Mouse (Mus musculus) cerebral cortex, adult 2 months (tissue): ENCODE results near the gene Atxn1.

Experiments
- WGBS: fragments of 180-500 bp; shearing (Covaris S2); methylation state at CpG from one replicate; pipeline ENCODE4 v1.1.7; 2018; 5-methylcytosine and 5-hydroxymethylcytosine counted together

The Atxn1 gene

GRCm38 (mm10) chr13:45863779-45864178, 101.0 kb downstream of the Atxn1 start:
- 89% methylated on average over 8 of the region's 8 CpGs for WGBS

GRCm38 (mm10) chr13:45861885-45862605, 102.8 kb downstream of the Atxn1 start:
- WGBS = 43% methylated on average over 13 of the region's 13 CpGs

GRCm38 (mm10) chr13:45861098-45861580, 103.7 kb downstream of the Atxn1 start:
- WGBS = 55% methylated on average over 10 of the region's 10 CpGs

GRCm38 (mm10) chr13:45859081-45859709, 105.6 kb downstream of the Atxn1 start:
- WGBS = 91% methylated on average over 12 of the region's 12 CpGs

- 89% methylated on average over 8 of the region's 8 CpGs for WGBS
Observed at GRCm38 (mm10) chr13:45857416-45857815, 107.4 kb downstream of the Atxn1 start.

GRCm38 (mm10) chr13:45854531-45854930, 110.3 kb downstream of the Atxn1 start:
- 83% methylated on average over 5 of the region's 5 CpGs for WGBS

GRCm38 (mm10) chr13:45853691-45854090, 111.1 kb downstream of the Atxn1 start:
- 83% methylated on average over 6 of the region's 6 CpGs for WGBS

- 82% methylated on average over 2 of the region's 2 CpGs for whole genome bisulfite sequencing
Observed at GRCm38 (mm10) chr13:45852288-45852687, 112.5 kb downstream of the Atxn1 start.

- 84% methylated on average over 2 of the region's 2 CpGs for WGBS
Observed at GRCm38 (mm10) chr13:45851746-45852145, 113.1 kb downstream of the Atxn1 start.

GRCm38 (mm10) chr13:45851156-45851555, 113.7 kb downstream of the Atxn1 start:
- WGBS = 73% methylated on average over 4 of the region's 4 CpGs

GRCm38 (mm10) chr13:45850181-45850974, 114.4 kb downstream of the Atxn1 start:
- 81% methylated on average over 5 of the region's 5 CpGs for WGBS

GRCm38 (mm10) chr13:45849145-45850023, 115.4 kb downstream of the Atxn1 start:
- WGBS = 90% methylated on average over 7 of the region's 7 CpGs

GRCm38 (mm10) chr13:45842511-45843055, 122.2 kb downstream of the Atxn1 start:
- WGBS = 47% methylated on average over 5 of the region's 5 CpGs

GRCm38 (mm10) chr13:45839901-45840300, 124.9 kb downstream of the Atxn1 start:
- 66% methylated on average over 7 of the region's 7 CpGs for WGBS

GRCm38 (mm10) chr13:45837609-45838220, 127.1 kb downstream of the Atxn1 start:
- WGBS = 41% methylated on average over 8 of the region's 8 CpGs

GRCm38 (mm10) chr13:45836377-45837054, 128.3 kb downstream of the Atxn1 start:
- 63% methylated on average over 15 of the region's 15 CpGs for WGBS

- 91% methylated on average over 2 of the region's 2 CpGs for WGBS
Observed at GRCm38 (mm10) chr13:45834300-45834699, 130.5 kb downstream of the Atxn1 start.

- WGBS = 61% methylated on average over 11 of the region's 11 CpGs
Observed at GRCm38 (mm10) chr13:45832695-45833350, 132.0 kb downstream of the Atxn1 start.

- 55% methylated on average over 8 of the region's 8 CpGs for WGBS
Observed at GRCm38 (mm10) chr13:45829341-45829936, 135.4 kb downstream of the Atxn1 start.
